Mouse (Mus musculus) B cell, adult 2 months (primary cell): ENCODE measurements around the gene Rae1.

Source experiments
- DNase-seq, 2 experiments: peaks; one replicate each; pipeline ENCODE4 v3.0.0; 2022

Gene Rae1

DNA sequence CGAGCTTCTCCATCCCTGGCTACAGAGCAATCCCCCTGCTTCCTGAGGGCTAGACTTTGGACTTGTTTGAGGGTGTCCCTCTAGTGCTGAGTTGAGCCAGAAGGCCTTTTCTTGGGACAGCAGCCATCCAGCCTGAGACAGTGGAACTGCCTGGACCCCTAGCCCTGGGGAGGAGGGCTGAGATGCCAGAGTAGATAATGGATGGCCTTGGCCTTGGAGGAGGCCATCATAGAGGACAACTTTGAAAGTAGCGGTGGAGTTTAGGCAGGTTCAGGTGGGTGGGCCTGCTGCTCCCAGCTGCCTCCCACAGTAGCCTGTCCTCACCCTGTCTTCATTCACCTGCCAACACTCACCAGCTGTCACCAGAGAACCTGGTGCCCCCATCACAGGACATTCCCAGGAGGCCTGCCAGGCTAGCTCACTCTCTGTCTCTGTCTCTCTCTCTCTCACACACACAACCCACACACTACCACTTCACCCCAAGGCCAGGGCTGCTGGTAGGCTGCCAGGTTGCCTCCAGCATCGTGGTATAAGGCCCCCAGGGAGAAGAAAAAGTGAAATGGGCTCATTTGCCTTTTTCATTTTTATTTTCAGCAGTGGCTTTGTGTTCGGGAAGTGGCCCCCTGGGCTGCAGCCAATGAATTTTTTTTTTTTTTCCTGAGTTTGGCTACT lies 28.0 kb downstream of the Rae1 start:
- peak; percentile 47 to 50 for DNase-seq

DNA sequence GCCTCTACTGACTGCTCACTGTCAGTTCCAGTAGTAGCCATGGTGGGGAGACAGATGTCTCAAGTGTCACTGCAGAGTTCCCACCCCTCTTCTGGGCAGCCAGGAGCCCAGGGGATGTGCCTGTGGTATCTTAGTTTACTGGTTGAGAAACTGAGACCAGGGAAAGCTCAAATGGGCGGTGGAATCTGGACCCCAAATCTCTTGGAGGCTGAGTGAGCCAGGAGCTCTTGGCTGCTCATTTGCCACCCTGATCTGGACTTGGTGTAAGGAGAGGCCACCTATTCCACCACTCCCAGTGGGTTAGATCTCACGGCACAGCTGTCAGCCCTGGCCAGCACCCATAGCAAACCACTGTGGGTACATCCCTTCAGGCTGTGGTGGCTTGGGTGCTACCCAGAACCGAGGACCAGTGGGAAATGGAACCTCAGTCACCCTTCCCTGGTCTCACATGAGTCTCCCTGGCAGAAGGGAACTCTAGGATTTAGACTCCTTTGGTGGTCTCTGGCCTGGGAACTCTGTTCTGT lies 28.7 kb downstream of the Rae1 start:
- DNase-seq = no peak

DNA sequence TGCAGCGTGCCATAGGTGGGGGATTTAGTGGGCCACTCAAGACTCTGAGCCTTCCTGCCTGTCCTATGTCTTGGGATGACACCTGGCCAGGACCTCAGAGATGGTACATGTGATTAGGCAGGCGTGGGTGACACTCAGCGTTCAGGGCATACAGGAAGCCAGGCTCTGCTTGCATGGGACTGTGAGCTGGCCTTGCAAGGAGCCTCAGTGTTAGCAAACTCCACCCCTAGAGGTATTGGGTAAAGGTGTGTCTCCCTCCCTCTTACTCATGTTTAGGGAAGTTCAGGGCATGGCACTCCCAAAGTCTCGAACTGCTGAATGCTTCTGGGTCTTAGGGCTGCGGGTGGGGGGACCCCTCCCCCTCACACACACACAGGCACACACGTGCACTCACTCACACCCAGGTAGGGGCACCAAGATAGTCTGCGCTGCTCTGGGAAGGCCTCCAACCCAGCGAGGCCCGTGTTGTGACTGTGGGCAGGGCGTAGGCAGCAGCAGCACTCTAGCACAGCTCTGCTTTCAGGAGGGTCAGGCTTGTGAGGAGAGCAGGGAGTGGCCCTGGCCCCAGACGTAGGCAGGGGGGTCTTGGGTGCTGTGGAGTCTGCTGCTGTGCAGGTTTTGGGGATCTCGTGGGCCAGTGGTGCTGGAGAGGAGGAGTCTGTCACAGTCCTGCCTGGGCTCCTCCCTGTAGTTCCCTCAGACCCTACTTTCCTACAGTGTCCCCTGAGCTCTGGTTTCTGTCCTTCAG lies 30.8 kb downstream of the Rae1 start:
- DNase-seq = no peak

DNA sequence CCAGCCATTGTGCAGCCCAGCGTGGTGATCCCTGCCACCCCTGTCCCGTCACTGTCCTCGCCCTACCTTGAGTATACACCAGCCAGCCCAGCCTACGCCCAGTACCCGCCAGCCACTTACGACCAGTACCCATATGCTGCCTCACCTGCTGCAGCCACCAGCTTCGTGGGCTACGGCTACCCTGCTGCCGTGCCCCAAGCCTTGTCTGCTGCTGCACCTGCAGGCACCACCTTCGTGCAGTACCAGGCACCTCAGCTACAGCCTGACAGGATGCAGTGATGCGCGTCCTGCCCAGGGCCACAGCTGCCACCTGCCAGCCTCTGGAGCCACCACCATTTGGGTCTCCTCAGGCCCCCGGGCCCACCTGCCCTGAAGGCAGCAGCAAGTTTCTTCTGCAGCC lies 33.6 kb downstream of the Rae1 start:
- no peak for DNase-seq

DNA sequence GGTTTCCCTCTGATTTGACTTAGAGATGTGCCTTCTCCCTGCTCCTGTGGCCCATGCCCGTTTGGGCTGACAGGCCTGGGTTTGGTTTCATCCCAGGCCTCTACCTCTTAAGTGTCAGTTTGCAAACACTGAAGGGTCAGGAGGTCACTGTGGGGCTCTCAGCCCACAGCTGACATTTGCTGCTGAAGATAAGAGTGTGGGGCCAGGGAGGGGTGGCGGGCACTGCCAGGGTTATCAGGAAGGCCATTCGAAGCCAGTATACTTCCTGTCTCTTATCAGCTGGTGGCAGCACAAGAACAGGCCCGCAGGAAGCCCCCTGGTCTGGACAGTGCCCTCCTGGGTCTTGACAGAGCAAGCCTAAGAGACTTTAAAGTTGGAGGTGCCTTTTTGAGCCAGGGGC lies 35.1 kb downstream of the Rae1 start:
- no peak for DNase-seq

DNA sequence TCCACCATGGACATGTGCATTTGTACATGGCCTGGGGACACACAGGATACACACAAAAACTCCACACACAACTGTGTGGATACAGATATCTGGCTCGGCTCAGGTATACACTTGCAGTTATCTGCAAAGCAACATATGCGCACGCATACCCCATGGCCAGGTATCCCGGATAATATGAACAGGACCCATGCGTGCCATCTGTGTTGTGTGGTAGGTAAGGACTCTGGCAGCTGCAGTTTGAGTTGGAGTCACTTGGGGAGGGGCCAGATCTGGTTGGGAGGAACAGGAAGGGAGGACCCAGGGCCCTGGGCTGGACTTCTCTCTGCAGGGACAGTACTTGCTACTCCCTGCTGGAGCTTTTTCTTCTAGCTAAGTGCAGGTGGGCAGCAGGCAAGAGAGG lies 35.7 kb downstream of the Rae1 start:
- no peak for DNase-seq

DNA sequence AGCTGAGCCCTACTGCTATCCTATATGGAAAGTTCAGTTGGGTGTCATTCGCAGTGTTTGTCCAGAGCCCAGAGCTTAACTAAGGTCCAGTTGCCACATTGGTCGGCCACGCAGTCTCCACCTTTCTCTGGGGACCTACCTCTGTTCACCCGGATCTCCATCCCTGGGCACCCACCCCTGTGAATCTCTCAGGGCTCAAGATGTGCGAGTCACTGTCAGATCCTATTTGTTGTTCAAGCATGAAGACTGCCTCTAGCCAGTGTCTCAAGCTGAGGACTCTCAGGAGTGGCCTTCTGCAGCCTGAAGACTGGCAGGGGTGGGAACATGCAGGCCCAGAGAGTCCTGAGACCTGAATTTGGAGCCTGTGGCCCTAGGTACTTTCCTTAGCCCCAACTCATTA lies 36.1 kb downstream of the Rae1 start:
- DNase-seq = no peak

DNA sequence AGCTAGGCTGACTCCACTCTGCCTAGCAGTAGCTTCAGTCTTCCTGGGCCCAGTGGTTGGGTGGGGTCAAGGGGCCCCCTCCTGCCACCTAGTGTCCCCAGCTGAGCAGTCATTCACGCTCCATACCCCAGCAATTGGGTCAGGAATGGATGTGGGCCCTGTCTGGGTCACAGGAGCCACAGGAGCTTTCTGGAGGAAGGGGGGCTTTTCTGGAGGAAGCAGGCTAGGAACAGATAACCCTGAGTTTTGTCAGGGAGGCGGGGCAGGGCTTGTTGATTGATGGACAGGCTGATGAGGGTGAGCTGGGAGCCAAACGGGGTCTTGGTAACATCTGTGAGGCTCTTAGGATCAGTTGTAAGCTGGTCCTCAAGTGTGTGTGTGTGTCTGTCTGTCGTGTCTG lies 36.7 kb downstream of the Rae1 start:
- DNase-seq = no peak

DNA sequence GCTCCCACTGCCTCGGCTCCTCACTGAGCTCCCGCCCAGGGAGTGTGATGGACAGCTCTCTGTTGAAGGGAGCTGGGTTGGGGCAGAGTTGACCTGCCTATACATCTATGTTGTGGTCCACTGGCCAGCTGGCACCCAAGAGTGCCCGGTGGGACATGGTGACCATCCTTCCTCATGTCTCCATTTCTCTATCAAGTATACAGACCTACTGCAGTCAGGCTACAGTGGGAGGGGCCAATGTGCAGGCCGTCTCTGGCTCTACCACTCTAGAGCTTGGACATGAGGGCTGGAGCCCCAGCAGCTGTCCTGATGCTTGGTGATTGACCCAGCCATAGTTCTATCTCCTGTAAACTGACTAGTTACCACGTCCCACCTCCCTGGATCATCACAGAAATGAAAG lies 37.4 kb downstream of the Rae1 start:
- no peak for DNase-seq

DNA sequence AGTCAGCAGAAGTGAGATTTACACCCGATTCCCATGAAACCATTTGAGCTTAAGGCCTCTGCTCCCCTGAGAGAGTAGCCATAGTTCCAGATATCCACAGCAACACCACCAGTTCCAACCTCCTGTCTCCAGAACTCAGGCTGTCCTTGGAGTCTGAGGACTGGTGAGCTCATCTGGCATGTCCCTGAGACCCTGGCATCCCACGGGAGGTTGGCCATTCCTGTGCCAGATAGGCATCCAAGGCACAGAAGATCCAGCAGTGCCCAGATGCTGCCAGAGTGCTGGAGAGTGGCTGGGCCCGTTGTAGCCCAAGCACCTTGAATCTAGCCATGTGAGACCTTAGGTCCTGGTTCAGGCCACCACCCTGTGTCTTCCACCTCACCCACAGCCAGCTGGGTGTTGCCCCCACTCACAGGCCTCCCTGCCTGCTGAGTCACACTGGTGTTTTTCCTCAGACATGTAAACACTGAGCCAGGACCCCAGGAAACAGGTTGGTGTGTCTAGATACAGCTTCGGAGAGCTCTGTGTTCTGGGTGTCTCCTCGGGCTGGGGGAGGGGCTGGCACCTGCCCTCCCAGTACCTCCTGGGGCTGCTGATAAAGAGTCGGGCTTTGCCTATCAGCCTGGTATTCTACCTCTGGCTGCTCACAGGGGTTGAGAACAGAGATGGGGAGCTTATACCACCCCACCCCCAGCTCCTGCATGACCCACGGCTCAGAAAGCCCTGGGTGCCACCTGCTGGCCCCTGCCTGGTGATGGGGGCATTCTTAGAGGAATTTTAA lies 38.1 kb downstream of the Rae1 start:
- no peak for DNase-seq

DNA sequence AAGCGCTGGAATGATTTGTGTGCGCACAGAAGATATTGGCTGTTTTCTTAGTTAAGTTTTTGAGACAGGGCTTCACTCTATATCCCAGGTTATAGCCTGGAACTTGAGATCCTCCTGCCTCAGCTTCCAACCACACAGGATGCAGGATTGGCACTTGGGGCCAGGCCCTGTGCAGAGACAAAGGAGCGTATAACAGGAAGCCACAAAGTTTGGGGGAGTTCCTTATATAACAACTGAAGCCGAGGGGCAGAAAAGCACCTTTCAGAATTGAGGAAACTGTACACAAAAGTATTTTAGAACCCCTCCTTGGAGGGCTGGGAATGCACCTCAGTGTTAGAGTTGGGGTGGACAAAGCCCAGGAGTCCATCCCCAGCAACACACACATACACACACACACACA lies 39.1 kb downstream of the Rae1 start:
- no peak for DNase-seq

DNA sequence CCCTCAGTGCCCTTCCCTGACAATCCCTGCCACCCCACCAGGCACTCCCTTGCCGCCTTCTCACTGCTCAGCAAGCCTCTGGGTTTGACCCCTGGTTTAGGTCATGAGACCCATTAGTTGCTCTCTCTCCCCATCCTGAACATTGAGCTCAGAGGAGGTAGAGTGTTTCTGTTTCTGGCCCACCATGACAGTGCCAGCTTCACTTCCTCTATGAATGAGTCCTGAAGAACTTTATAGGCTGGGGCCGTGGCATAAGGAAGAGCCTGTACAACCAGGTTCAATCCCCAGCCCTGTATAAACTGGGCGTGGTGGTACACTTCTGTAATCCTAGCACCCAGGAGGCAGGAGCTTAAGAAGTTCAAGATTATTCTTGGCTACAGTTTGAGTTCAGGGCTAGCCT lies 40.9 kb downstream of the Rae1 start:
- DNase-seq = no peak

DNA sequence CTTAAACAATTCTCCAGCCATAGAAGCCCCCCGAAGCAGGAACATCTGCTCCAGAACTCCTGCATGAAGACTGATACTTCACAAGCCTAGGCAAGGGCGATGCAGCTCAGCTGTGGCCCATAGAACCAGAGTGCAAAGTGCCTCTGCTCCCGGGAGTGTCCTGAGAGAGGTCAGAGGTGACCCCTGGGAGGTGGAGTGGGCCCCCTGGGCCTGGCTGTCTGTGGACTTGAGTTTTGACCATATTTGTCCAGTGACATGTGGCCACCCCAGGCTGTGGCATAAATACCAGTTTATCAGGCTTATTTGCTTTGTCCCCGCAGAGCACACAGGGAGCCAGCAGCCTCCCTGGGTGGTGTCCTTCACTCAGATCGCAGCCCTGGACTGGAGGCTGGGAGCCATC lies 41.3 kb downstream of the Rae1 start:
- DNase-seq = no peak

DNA sequence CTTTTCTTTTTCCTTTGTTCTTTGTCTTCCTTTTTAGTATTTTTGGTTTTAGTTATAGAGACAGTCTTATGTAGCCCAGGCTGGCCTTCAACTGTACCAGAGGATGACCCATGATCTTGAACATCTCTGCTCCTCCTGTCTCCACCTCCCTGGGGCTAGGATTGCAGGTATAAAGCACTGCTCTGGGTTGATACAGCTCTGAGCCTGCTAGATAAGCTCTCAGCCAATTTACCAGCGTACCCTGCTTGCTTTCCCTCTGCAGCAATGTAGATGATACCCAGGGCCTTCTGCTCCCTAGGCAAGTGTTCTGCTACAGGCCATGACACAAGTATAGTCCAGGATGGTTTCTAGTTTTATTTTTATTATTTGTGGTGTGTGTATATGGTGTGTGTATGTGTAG lies 42.0 kb downstream of the Rae1 start:
- DNase-seq = no peak

DNA sequence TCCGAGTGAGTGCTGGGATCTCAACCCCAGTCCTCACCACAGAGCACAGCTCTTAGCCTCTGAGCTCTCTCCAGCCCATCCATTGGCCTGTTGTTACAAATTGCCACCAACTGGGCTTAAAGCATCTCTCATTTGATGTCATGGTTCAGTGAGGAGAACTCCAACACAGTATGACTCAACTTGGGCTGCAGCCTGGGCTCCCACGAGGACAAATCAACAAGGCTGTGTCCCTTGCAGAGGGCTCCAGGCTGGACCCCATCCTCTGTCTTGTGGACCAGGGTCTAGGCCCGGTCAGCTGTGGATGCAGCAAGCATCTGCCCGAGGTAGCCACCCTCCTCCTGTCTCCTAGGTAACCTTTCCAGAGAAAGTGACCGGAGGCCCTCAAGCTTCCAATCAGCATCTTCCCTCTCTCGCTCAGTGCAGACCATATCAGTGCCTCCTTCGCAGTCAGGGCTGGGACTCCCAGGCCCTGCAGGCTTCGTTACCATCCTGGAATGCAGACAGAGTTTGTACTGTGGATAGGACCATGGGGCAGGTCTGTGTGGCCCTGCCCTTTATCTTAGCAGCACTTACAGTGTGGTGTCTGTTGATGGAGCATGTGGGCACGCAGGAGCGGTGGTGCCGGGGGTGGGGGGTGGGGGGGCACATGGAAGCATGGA lies 42.7 kb downstream of the Rae1 start:
- DNase-seq = no peak

DNA sequence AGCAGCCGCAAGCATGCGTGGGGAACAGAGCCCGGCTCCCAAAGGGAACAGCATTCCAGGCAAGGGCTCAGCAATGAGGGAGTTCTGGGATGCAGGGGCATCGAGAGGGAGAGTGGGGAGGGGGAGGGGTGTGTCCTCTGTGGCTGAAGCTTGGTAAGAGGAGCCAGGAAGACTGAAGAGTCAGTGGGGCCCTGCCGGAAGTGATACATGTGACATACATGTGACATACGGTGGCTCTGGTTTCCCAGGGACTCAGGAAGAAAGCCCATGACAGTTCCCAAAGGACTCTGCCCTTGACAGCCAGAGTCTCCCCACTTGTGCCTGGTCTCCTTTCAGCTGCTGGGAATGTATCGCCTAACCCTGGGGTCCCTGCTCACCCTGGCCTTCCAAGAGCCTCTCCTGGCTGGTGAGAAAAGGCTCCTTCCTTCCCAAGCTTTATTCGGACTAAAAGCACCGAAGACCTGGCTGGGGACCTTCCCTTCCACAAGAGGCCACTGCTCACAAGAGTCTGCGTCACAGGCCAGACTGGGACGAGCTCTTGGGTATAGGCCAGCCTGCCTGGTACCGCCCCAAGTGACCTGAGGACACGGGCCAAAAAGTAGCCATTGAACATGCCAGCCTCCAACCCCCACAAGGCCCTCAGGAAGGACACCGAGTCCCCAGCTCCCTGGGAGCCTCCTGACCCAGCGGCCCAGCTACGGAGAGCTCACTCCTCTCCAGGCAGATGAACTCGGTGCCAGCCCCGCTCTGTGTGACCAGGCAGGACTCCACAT lies 44.5 kb downstream of the Rae1 start:
- DNase-seq = no peak

DNA sequence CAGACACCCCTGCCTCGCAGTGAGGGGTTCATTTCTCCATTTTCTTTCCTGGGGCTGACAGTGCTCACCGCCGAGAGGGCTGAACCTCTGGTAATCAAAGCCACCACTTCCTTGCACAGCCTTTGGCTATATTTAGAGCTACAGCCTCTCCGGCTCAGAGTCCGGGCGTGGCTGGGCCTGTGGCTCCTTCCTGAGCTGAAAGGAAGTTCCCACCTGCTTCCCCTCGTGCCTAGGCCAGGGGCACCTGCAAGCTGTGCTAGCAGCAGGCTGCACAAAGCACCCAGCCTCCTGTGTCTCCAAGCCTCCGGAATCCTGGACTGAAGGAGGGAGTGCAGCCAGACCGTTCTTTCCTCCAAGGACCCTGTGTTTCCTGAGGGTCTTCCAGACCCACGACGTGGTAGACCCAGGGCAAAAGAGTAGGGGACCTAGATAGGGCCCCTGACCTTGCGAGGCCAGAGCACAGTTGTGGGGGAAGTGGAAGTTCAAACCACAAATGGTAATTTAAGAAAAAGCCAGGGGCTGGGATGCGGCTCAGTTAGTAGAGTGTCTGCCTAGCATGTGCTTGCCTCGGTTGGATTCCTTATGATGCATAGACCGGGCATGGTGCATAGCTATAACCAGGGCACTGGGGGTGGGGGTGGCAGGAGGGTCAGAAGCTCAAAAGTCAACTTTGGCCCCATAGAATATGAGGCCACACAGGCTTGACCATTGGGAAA lies 46.8 kb downstream of the Rae1 start:
- DNase-seq = peak; percentile 70 to 73

DNA sequence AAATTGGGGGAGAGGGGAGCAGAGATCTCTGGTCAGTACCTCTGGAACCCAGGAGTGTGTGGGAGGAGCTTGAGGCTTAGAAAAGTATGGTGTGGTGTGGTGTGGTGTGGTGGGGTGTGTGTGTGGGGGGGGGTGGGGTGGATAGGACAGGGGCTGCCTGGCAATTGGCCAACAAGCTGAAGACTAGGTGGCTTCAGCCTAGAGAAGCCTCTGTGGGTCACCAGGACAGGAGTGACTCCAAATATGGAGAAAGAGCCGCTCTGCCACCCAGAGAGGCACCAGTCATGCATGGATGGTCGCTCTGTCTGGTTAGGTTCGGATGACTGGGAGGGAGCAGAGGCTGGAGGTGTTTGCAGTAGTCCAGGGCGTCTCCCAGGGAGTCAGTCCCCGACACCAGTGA lies 47.6 kb downstream of the Rae1 start:
- DNase-seq = peak; percentile 28 to 36

DNA sequence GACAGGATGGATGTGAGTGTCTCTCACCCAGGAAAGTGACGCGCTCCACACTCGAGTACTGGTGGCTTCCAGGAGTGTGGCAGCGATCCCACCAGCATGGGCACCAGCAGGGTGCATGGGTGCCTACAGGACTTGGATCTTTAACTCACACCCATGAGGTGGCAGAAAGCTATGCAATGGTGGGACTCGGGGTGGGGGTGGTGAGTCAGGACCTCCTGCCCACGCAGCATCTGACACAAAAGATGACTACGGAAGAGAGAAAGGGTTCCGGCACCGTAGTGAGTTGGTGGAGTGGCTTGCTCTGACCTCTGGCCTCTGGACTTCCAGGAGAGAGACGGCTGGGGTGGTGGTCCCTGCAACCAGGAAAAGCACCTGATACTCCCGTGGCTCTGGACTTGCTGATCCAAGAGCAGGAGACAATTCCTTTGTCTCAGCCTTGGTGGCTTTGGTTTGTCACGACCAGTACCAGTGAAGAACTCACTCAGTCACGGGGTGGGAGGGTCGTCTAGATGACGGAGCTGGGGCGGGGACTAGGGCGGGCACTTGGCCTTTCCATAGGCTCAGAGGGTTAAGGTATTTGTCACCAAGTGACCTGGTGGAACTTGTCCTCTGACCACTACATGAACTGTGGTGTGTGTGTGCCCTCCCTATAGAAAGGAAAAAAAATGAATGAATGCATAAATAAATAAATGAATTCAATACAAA lies 48.3 kb downstream of the Rae1 start:
- DNase-seq = peak; percentile 0 to 1

DNA sequence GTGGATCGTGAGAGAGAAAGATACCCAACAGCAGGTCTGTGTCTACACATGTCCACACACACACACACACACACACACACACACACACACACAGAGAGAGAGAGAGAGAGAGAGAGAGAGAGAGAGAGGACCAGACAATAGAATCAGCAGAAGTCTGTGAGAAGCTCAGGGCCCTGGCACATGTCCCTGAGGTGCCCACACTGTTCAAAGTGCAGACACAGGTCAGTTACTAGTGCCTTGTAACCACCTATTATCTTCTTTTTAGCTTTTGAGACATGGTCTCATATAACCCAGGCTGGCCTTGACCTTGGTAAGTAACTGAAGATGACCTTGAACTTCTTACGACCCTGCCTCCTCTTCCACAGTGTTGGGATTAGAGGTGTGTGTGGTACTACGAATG lies 49.3 kb downstream of the Rae1 start:
- no peak for DNase-seq

DNA sequence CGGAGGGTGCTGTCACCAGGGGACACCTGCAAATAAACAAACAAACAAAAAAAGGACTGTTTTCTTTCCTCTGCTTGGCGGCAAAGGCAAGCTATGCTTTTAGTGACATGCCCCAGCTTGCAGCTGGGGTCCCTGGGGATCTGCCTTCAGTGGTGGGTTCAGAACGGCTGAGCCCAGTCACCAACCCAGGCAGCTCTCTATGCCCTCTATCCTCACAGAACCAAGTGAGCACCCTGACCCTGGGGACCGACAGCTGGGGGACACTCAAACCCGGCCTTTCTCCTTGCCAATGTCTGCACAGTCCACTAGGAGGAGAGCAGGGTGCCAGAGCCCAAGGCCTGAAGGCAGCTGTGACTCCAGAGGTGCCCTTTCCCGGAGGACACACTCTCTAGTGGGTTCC lies 49.9 kb downstream of the Rae1 start:
- DNase-seq = peak; percentile 60 to 61
